Mouse (Mus musculus): ENCODE results near the gene Pex7. TPM values are rescaled to one million over a fixed set of nuclear protein-coding genes. Genes with fewer than 3 reads are reported as not detected.

The Pex7 gene
- polyA plus RNA-seq, 1 experiment from 2014 or later: 41.3 TPM

DNA sequence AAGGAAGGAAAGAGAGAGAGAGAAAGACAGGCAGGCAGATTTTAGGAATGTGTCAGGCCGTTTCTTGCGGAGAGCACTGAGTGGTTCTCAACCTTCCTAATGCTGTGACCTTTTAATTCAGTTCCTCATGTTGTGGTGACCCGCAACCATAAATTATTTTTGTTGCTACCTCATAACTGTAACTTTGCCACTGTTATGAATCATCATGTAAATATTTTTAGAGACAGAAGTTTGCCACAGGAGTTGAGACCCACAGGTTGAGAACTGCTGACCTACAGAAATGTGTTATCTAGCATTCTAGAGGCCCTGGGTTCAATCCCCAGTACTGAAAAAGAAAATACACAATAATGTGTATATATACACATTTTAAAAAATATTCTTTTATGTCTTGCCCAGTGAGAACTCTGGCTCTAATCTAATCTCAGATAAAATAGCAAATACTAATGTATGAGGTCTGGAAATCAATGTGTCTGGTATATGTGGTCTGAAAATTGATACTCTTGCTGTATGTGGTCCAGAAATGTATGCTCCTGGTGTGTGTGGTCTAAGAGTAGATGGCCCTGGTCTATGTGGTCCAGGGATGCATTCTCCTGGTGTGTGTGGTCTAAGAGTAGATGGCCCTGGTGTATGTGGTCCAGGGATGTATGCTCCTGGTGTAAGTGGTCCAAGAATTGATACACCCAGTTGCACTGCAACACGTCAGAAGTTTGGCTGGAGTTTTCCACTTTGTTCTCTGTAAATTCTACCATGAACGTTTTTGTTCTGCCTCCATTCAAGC is 76.2 kb downstream of the Pex7 start:
- ATAC-seq (replicated peaks; ENCODE audit: low FRiP score, low TSS enrichment, low read depth) (no peak), DNase-seq (ENCODE audit: low spot score) (no peak)
- H3K27me3 ChIP-seq (replicated peaks; ENCODE audit: control insufficient read depth, insufficient read depth, low read length): no peaks in the 10 kb centered on the region
- H3K9ac ChIP-seq (ENCODE audit: low read length): no peak overlapping the region
- H3K4me1 ChIP-seq (replicated peaks; ENCODE audit: control insufficient read depth, insufficient read depth, low read length): no peaks in the 10 kb centered on the region
- no peak overlapping the region for H3K4me2 ChIP-seq (ENCODE audit: low read length)
- H3K9me3 ChIP-seq (ENCODE audit: control insufficient read depth, low read length): no peaks in the 10 kb centered on the region
- no peak overlapping the region for H3K4me3 ChIP-seq (ENCODE audit: low read depth, low read length)
- no peak overlapping the region for H3K27ac ChIP-seq (ENCODE audit: low read depth)
- WGBS: 72% methylated on average over 5 of the region's 5 CpGs
- no peaks in the 10 kb centered on the region for H3K36me3 ChIP-seq (ENCODE audit: control insufficient read depth, insufficient read depth, low read length)

DNA sequence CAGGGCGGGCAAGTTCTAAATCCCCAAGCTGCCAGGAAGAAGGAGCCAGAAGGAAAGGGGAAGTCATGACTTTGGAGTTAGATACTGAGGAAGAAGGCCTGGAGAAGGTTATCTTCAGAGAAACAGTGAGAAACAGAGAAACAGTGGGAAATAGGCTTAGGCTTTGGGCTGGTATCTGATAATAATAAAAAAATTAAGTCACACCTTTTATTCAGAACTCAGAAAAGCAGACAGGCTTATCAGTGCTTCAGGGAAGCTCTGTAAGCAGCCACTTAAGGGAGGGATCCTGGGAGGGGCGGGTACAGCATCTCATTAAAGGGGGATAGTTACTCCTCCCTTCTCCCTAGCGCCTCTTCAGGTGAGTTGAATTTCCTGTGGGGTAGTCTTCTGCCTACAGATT is 86.5 kb downstream of the Pex7 start:
- H3K4me1 ChIP-seq (replicated peaks; ENCODE audit: control insufficient read depth, insufficient read depth, low read length): no peaks in the 10 kb centered on the region
- no peaks in the 10 kb centered on the region for H3K27me3 ChIP-seq (replicated peaks; ENCODE audit: control insufficient read depth, insufficient read depth, low read length)
- WGBS: 58% methylated on average over 3 of the region's 3 CpGs
- H3K4me3 ChIP-seq (ENCODE audit: low read depth, low read length): no peak overlapping the region
- no peak overlapping the region for H3K4me2 ChIP-seq (ENCODE audit: low read length)
- H3K27ac ChIP-seq (ENCODE audit: low read depth): no peak overlapping the region
- DNase-seq (ENCODE audit: low spot score) (no peak), ATAC-seq (replicated peaks; ENCODE audit: low FRiP score, low TSS enrichment, low read depth) (no peak)
- H3K36me3 ChIP-seq (ENCODE audit: control insufficient read depth, insufficient read depth, low read length): no peaks in the 10 kb centered on the region
- no peaks in the 10 kb centered on the region for H3K9me3 ChIP-seq (ENCODE audit: control insufficient read depth, low read length)
- no peak overlapping the region for H3K9ac ChIP-seq (ENCODE audit: low read length)

DNA sequence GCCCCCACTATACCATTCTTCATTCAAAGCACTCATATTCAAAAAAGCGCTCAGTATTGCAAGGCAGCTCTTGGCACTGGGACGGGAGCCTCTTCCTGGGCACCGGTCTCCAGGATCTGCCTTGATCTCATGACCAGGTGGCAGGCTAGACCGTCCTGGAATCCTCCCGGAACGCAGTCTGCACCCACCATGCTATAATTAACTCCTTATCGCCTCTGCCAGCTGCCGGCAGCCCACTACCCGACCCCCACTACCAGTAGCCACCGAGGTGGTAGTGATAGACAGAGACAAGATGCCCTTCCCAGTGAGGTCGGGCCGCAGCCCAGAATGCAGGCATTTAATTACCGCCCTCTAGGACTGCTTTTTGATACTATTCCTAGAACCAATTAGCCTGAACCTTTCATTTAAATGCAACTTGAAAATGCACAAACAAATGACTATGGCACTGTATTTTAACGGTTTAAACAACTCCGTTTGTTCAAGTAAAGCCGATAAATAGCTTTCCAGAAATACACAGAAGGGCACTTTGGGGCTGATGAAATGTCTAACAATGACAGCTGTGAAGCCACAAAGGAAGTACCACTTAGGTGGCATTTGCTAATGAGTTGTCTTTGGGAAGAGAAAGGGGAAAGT is 88.7 kb downstream of the Pex7 start:
- no peak overlapping the region for H3K9ac ChIP-seq (ENCODE audit: low read length)
- no peak overlapping the region for H3K4me3 ChIP-seq (ENCODE audit: low read depth, low read length)
- no peaks in the 10 kb centered on the region for H3K9me3 ChIP-seq (ENCODE audit: control insufficient read depth, low read length)
- 55% methylated on average over 16 of the region's 16 CpGs for WGBS
- no peaks in the 10 kb centered on the region for H3K4me1 ChIP-seq (replicated peaks; ENCODE audit: control insufficient read depth, insufficient read depth, low read length)
- no peak for ATAC-seq (replicated peaks; ENCODE audit: low FRiP score, low TSS enrichment, low read depth)
- DNase-seq (ENCODE audit: low spot score): no peak
- H3K27ac ChIP-seq (ENCODE audit: low read depth): no peak overlapping the region
- no peaks in the 10 kb centered on the region for H3K36me3 ChIP-seq (ENCODE audit: control insufficient read depth, insufficient read depth, low read length)
- no peak overlapping the region for H3K4me2 ChIP-seq (ENCODE audit: low read length)
- no peaks in the 10 kb centered on the region for H3K27me3 ChIP-seq (replicated peaks; ENCODE audit: control insufficient read depth, insufficient read depth, low read length)

DNA sequence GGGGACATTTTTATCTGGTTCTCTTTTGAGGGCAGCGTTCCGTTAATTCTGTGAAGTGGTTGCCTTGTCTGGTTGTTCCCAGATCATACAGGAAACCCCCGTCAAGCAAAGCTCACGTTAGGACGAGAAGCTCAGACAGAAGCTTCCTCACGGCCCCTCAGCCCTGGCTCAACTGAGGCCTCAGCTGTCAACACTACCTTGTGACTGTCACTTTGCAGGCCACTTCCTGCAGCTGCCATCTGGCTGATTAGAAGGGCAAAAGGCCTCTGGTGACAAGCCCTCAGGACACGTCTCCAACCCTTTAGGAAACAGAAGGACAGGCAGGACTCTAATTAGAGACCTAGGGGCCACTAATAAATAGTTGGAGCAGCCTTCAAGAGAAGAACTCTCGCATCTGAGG is 92.1 kb downstream of the Pex7 start:
- no peaks in the 10 kb centered on the region for H3K4me1 ChIP-seq (replicated peaks; ENCODE audit: control insufficient read depth, insufficient read depth, low read length)
- WGBS: 28% methylated on average over 8 of the region's 8 CpGs
- no peak overlapping the region for H3K9ac ChIP-seq (ENCODE audit: low read length)
- no peak overlapping the region for H3K4me2 ChIP-seq (ENCODE audit: low read length)
- no peak overlapping the region for H3K27ac ChIP-seq (ENCODE audit: low read depth)
- no peak overlapping the region for H3K4me3 ChIP-seq (ENCODE audit: low read depth, low read length)
- ATAC-seq (replicated peaks; ENCODE audit: low FRiP score, low TSS enrichment, low read depth) (no peak), DNase-seq (ENCODE audit: low spot score) (no peak)
- no peaks in the 10 kb centered on the region for H3K36me3 ChIP-seq (ENCODE audit: control insufficient read depth, insufficient read depth, low read length)
- no peaks in the 10 kb centered on the region for H3K9me3 ChIP-seq (ENCODE audit: control insufficient read depth, low read length)
- H3K27me3 ChIP-seq (replicated peaks; ENCODE audit: control insufficient read depth, insufficient read depth, low read length): no peaks in the 10 kb centered on the region

DNA sequence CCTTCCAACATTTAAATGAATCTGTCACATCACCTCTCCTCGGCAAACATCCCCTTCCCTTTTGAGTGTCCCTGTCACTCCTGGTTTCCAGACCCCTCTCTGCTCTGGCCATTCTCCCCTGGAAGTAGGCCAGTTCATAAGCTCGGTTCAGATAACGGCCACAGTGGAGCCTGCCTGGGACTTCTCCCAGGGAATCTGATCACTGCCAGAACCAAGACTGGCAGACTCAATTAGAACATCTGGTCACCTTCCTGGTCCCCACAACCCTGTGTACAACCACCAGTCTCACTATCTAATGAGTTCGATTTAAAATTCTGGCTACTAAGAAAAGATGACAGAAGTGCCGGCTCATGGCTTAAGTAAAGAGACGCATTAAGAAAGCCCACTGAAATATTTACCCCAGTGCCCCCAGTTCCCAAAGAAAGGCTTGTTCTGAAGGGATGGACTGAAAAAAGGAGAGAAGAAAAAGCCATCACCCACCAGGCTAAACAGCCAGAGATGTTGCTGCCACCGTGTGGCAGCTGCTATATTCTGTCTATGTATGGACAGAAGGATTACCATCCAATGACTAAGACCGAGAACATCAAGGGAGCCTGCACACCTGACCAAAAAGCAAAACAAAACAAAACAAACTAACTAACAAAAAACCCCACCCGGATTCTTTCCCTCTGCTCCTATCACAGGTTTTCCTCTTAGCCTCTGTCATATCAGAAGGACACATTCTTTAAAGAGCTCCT is 95.9 kb downstream of the Pex7 start:
- Histone ChIP-seq H3K9ac (ENCODE audit: low read length) (no peak overlapping the region), H3K4me1 (replicated peaks; ENCODE audit: control insufficient read depth, insufficient read depth, low read length) (no peaks in the 10 kb centered on the region), H3K4me3 (ENCODE audit: low read depth, low read length) (no peak overlapping the region), H3K27me3 (replicated peaks; ENCODE audit: control insufficient read depth, insufficient read depth, low read length) (no peaks in the 10 kb centered on the region), H3K9me3 (ENCODE audit: control insufficient read depth, low read length) (no peaks in the 10 kb centered on the region), H3K36me3 (ENCODE audit: control insufficient read depth, insufficient read depth, low read length) (no peaks in the 10 kb centered on the region), H3K4me2 (ENCODE audit: low read length) (no peak overlapping the region), H3K27ac (ENCODE audit: low read depth) (no peak overlapping the region)
- ATAC-seq (replicated peaks; ENCODE audit: low FRiP score, low TSS enrichment, low read depth) (no peak), DNase-seq (ENCODE audit: low spot score) (no peak)
- 57% methylated on average over 9 of the region's 9 CpGs for WGBS

DNA sequence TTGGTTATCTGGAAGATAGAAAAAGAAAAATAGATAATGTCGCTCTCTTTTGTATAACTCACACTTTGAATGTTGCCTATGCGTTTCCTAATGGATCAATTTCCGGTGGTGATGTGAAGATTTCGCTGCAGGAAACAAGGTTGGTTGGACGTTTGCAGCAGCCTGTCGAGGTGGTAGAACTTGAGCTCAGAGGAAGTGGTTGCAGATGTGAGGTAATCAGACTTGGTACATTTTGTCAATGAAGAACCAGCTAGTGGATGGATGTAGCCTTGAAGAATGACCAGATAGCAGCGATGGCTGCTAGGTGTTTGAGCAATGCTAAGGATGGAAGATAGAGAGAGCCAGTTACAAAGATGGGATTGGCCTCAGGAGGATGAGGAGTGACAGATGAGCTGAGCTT is 102.7 kb downstream of the Pex7 start:
- Histone ChIP-seq H3K9me3 (ENCODE audit: control insufficient read depth, low read length) (no peaks in the 10 kb centered on the region), H3K4me3 (ENCODE audit: low read depth, low read length) (no peak overlapping the region), H3K27me3 (replicated peaks; ENCODE audit: control insufficient read depth, insufficient read depth, low read length) (no peaks in the 10 kb centered on the region), H3K27ac (ENCODE audit: low read depth) (no peak overlapping the region), H3K4me2 (ENCODE audit: low read length) (no peak overlapping the region), H3K4me1 (replicated peaks; ENCODE audit: control insufficient read depth, insufficient read depth, low read length) (no peaks in the 10 kb centered on the region), H3K9ac (ENCODE audit: low read length) (no peak overlapping the region), H3K36me3 (ENCODE audit: control insufficient read depth, insufficient read depth, low read length) (no peaks in the 10 kb centered on the region)
- ATAC-seq (replicated peaks; ENCODE audit: low FRiP score, low TSS enrichment, low read depth) (no peak), DNase-seq (ENCODE audit: low spot score) (no peak)
- 91% methylated on average over 7 of the region's 7 CpGs for WGBS

Other genes starting within 250 kb of the Pex7 start
- 0.20 and 0.24 TPM in 2 replicates for gene Il20ra, start 195.1 kb downstream of the Pex7 start, polyA plus RNA-seq (2014; fragmentation: Nextera tagmentation; extraction: Ambion mirVana)
- 0.26 and 0.65 TPM in 2 replicates for gene Slc35d3, start 56.2 kb downstream of the Pex7 start, polyA plus RNA-seq (2014; fragmentation: Nextera tagmentation; extraction: Ambion mirVana)
- gene Map3k5, start 26.8 kb upstream of the Pex7 start, polyA plus RNA-seq (2014; fragmentation: Nextera tagmentation; extraction: Ambion mirVana): 2.8 and 3.1 TPM in 2 replicates
- 18.9 and 20.1 TPM in 2 replicates for gene Map7, start 240.8 kb upstream of the Pex7 start, polyA plus RNA-seq (2014; fragmentation: Nextera tagmentation; extraction: Ambion mirVana)